Mouse (Mus musculus): ENCODE measurements at regions not wholly inside any gene's neighbourhood (a gene's known extent, or its start where the extent isn't known, plus 50 kb on each side); places are given as distances from the start of the nearest gene placed in this dataset.

DNA sequence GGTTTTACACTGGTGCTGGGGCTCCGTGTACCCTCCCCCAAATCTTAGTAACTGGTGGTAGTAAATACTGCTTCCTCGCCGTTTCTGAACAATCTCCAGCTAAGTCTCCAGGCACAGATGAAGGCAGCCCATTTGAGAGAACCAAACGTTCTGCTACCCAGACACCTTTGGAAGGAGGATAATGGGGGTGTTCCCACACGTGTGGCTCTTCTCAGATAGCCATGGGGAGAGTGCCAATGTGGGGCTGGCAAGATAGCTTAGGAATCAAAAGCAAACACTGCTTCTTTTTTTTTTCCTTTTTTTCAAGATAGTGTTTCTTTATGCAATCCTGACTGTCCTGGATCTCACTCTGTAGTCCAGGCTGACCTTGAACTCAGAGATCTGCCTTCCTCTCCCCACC, 90.8 kb upstream of the Mrps10 start:
- no peak for TF ChIP-seq CTCF (IDR thresholded peaks at IDR 0.05; ENCODE audit: control insufficient read depth, insufficient read depth, insufficient replicate concordance, low read depth, low read length)
- no peak for TF ChIP-seq POLR2A (IDR thresholded peaks at IDR 0.05; ENCODE audit: control insufficient read depth, low read depth, low read length)

Measured in testis, adult 2 months (tissue).